Mouse (Mus musculus): ENCODE measurements at regions not wholly inside any gene's neighbourhood (a gene's known extent, or its start where the extent isn't known, plus 50 kb on each side); places are given as distances from the start of the nearest gene placed in this dataset.

- no peak for DNase-seq
Measured at GRCm38 (mm10) chr4:91029462-91029861, 371.1 kb downstream of the Elavl2 start.

DNA sequence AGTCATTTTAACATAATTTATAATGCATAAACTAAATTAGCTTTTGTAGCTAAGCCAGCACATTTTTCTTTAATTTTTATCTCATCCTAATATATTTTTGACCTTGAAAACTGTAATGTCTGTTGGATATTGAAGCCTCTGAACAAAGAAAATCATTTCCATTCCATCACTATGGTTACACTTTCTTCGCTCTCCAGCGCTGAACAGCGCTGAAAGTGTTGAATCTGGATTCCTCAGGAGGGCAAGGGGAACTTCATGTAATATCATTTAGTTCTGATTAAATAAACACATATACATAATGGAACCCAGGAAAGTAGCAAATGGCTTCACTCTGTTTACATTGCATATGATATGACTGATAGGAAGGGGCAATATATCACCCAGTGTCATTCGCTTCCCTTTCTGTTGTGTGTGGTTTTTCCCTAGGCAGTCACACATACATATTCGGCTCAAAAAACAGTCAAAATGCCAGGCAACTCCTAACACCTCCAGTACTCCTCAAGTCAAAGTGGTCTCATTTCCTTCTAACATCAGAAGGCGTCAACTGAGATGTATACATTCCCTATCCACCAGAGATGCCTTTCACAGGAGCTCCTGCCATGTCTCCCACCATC lies 372.5 kb downstream of the Elavl2 start:
- no peak for DNase-seq

DNA sequence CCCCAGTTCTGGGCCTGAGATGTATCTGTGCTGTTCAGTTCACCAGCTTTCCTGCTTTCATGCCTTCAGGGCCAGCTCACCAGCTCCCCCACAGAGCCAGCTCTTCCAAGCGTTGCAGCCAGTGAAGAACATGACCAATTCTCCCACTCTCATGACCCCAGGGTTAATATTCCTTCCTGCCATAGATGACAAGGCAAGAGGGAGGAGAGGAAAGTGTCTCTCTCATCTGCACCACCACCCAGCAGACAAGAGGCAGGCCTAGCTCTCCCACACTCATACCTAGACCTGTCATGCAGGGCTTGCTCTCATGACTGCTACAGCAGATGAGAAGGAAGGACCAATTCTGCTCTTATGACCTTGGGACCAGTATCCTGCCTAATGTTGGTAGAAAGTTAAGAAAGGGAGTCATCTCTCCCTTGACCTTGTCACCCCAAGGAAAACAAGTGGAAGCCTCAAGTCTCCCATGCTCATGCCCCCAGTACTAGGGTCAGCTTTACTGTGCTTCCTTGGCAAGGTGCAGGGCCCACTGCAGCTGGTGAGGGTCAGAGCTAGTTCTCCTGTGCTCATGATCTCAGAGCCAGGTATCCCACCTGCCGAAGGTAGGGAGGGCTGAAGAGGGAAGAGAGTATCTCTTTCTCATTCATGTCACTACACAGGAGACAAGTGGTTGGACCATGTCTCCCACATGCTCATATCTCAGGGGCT lies 404.0 kb downstream of the Elavl2 start:
- no peak for DNase-seq

DNA sequence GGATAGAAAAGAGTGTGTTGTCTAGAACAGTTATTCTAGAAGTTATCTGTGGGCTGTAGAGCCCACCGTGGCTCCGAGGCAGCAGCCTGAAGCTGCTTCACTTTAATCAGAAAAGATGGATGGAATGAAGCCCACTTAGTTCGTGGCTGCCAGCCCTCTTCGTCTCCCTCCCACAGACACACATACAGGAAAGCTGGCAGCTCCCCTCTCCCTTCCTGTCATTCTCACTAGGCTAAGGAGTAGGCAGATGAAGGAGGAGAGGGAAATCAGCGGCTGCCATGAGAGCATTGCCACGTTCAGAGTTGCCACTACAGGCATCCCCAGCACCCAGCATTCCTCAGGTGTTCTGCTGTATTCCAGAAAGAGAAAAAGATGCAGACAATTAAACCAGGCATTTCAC lies 435.9 kb downstream of the Elavl2 start:
- no peak for DNase-seq

GRCm38 (mm10) chr4:90943687-90944385 lies 456.7 kb downstream of the Elavl2 start:
- no peak for DNase-seq

DNA sequence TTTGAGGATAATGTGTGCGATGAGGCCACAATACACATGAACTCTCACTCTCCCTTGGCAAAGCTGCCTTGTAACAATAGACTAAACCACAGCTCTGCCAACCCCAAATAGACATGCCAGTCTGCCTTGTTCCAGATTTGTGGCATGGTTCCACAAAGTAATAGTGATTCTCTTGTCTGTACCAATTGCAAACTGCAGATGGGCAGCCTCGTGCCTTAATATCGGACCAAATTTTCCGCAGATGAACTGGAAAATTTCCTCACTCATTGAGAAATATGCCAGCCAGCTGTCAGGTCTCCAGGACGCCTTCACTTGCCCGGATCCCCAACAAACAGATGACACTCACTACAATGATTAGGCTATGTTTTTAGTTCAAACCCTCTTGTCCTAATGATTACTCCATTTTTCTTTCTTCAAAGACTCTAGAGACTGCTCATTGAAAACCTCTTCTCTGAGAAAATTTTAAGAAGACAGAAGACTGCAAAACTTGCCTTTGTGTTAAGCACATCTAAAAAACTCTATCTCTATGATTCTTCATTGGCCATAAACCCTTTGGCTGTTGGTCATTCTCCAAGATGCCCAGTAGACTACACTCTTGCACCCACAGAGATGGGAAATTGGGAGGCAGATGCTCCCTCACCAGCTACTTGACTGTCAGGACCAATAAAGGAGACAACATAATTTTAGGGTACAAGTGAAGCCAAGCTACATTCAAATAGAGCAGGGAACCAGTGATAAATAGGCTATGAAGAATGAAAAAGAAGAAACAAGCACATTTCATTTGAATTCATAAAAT lies 483.1 kb downstream of the Elavl2 start:
- DNase-seq, result peak; percentile 60

DNA sequence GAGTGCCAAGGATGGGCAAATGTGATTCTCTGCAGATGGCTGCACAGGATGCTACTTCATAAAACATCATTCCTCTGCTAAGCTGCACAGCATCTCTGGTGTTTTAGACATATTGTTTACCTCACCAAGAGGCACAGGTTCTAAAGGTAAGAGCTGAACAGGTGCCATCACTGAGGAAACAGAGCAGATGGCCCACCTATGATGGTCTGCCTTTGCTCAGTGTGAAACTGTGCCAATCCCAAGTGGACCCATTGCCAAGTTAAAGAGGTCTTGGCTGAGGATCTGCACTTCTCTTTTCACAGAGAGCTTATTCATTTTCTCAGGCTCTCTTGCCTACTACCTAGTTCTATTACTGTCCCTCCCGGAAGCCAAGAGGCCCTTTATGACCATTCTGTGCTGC lies 494.3 kb downstream of the Elavl2 start:
- DNase-seq, result no peak

- DNase-seq, result no peak
Measured at GRCm38 (mm10) chr4:90868209-90868608, 532.4 kb downstream of the Elavl2 start.

GRCm38 (mm10) chr4:90860854-90861253 lies 539.7 kb downstream of the Elavl2 start:
- peak; percentile 6 for DNase-seq

DNA sequence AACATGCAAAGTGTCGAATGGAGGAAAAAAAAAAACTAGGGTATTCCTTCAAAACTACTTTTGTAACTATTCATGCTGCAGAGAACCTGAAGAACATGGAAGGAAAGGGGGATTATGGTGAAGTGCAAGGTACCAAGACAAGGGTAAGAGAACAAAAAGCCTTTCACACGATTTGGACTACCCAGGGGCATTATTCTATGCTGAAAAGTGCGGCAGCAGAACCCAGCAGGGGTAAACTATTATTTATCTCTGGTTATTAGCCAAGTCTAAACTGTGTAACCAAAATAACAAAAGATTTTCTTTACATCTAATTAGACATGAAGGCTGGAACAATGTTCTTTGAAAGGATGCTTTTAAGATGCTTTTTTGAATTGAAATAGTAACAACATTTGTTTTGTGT lies 560.8 kb downstream of the Elavl2 start:
- DNase-seq, result no peak

GRCm38 (mm10) chr4:90799078-90799477 lies 580.5 kb downstream of the Zfp352 start:
- DNase-seq, result no peak

DNA sequence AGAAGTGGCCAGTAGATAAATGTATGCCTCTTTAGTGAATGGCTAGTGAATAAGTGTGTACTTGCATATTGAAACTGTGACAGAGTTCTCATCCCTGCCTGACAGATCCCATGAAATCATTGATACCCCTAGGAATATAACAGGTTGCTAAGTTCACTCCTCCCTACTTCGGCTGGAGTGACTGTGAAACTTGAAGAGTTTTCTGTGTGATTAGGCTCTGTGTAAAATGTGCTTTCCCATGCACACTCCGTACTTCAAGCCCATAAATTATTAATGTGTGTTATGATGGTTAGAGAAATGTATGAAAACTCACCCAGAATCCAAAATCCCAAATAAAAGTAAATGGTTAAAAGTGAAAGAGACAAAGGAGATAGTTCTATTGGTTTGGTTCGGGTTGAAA lies 580.0 kb downstream of the Zfp352 start:
- DNase-seq, result no peak

DNA sequence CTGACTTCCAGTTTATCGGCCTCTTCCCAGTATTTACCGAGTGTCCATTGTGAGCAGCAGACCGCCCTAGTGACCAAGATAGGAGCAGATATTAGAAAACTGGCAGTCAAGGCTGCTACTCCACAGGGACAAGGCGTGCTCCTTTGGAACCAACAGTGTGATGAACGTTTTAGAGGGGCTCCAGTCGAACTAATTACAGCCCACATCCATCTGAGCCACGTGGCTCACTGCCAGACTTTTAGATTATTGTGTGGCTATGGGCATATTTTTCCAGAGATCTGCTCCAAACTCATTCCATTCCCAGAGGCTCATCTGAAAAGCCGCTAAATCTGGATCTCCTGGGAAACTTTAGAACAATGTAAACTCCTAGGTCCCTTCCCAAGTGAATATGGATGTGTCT lies 578.9 kb downstream of the Zfp352 start:
- DNase-seq, result peak; percentile 5
